ENCODE assay signal across 15 mouse cellular contexts in the genomic region with DNA sequence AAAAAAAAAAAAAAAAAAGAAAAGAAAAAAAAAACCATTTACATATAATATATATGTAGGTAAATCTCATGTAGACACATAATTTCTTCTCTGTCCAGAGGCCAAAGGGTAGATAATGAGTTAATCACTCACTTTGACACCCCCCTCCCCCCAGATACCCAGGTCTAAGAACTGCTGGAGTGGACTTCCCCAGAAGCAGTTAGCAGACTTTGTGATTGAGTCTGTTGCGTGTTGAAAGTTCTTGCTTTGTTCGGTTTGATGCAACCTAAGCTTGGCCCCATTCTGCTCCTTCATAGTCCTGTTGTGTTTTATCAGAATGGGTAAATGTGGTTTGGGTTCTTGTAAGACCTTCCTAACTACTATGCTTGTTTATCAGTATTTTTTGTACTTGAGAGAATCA.
"Had no signal": no experiment of that assay in that cellular context is flagged by ENCODE, and none has a peak within 500 bp of the region (broad histone marks: within the 10 kb centered on the region; RNA-seq: fewer than 3 reads in every experiment).

No protein-coding gene starts in this region.

- H3K4me3 ChIP-seq: left cerebral cortex, adult 2 months; midbrain, embryonic 12.5 days; midbrain, embryonic 15.5 days; neural tube, embryonic 13.5 days had no signal

- H3K9me3 ChIP-seq: midbrain, embryonic 12.5 days; midbrain, embryonic 15.5 days; neural tube, embryonic 13.5 days had no signal

- H3K36me3 ChIP-seq: midbrain, embryonic 12.5 days; midbrain, embryonic 15.5 days; neural tube, embryonic 13.5 days had no signal

- DNase-seq: kidney, postnatal 10 days; layer of hippocampus, postnatal 36 days; liver, postnatal 0 days; lung, embryonic 14.5 days; thymus, adult 2 months; thymus, postnatal 14 days; thymus, postnatal 4 days had no signal

- H3K27ac ChIP-seq: left cerebral cortex, adult 2 months; liver, embryonic 14.5 days; macrophage; midbrain, embryonic 12.5 days; midbrain, embryonic 15.5 days; neural tube, embryonic 13.5 days; stomach, postnatal 0 days had no signal

- H3K9ac ChIP-seq: liver, embryonic 14.5 days; liver, postnatal 0 days; lung, embryonic 14.5 days; midbrain, embryonic 12.5 days; midbrain, embryonic 15.5 days; neural tube, embryonic 13.5 days had no signal

- H3K4me1 ChIP-seq: midbrain, embryonic 12.5 days; midbrain, embryonic 15.5 days; neural tube, embryonic 13.5 days had no signal

- H3K27me3 ChIP-seq: midbrain, embryonic 12.5 days; midbrain, embryonic 15.5 days; neural tube, embryonic 13.5 days had no signal

- H3K4me2 ChIP-seq: lung, embryonic 14.5 days; midbrain, embryonic 12.5 days; midbrain, embryonic 15.5 days; neural tube, embryonic 13.5 days had no signal

- ATAC-seq: liver, postnatal 0 days; lung, postnatal 0 days; midbrain, embryonic 15.5 days had no signal
